Mouse (Mus musculus): ENCODE measurements at regions not wholly inside any gene's neighbourhood (a gene's known extent, or its start where the extent isn't known, plus 50 kb on each side); places are given as distances from the start of the nearest gene placed in this dataset.

GRCm38 (mm10) chr2:173981036-173981435, 95.1 kb upstream of the Stx16 start:
- no peak for TF ChIP-seq CTCF (IDR thresholded peaks at IDR 0.05; ENCODE audit: low read depth)
- TF ChIP-seq EP300 (IDR thresholded peaks at IDR 0.05; ENCODE audit: low read depth): no peak

Measured in liver, embryonic 14.5 days (tissue).